Mouse (Mus musculus) liver, embryonic 14.5 days (tissue): ENCODE measurements at regions not wholly inside any gene's neighbourhood (a gene's known extent, or its start where the extent isn't known, plus 50 kb on each side); places are given as distances from the start of the nearest gene placed in this dataset.

ENCODE experiments used
- ATAC-seq: fragments of 200-750 bp; cut with Nextera tagmentation; 2 replicates; pipeline ENCODE4 v1.8.0; 2017; ENCODE audit warnings: moderate number of reproducible peaks, mild to moderate bottlenecking, moderate library complexity; ENCODE audit not compliant: insufficient read depth
- DNase-seq, 3 experiments: peaks; one replicate each; pipeline ENCODE4 v3.0.0-alpha.2; 2012 to 2013; ENCODE audit warnings: low read depth in 3 of 3, low spot score in 3 of 3
- H3K27ac ChIP-seq: fragments of 300-500 bp; sonication (generic); 2 replicates; pipeline ENCODE4 v1.5.1; 2014; ENCODE audit warnings: moderate library complexity, mild to moderate bottlenecking, control low read depth, inconsistent platforms
- H3K27me3 ChIP-seq: fragments of 300-500 bp; sonication (generic); 2 replicates; pipeline ENCODE4 v1.6.1; 2014; ENCODE audit warnings: mild to moderate bottlenecking, low read length, moderate library complexity; ENCODE audit not compliant: control insufficient read depth, insufficient read depth
- H3K36me3 ChIP-seq: fragments of 300-500 bp; sonication (generic); replicated peaks from 2 replicates; pipeline ENCODE4 v1.6.1; 2014; ENCODE audit warnings: low read depth; ENCODE audit not compliant: control insufficient read depth, insufficient read depth
- H3K4me1 ChIP-seq, 2 experiments: fragments of 200-500 bp in 1 of 2; fragments of 300-500 bp in 1 of 2; sonication (generic) in 1 of 2; replicated peaks; 2 replicates each; pipeline ENCODE4 v1.6.1; 2012 to 2014; ENCODE audit warnings: antibody characterized with exemption in 1 of 2, inconsistent platforms in 1 of 2, low read length in 1 of 2; ENCODE audit not compliant: control insufficient read depth in 2 of 2, insufficient read depth in 2 of 2
- H3K4me2 ChIP-seq: fragments of 300-500 bp; sonication (generic); 2 replicates; pipeline ENCODE4 v1.6.1; 2014; ENCODE audit warnings: low read depth, mild to moderate bottlenecking, control low read depth, moderate library complexity
- H3K4me3 ChIP-seq, 2 experiments: fragments of 200-500 bp in 1 of 2; fragments of 300-500 bp in 1 of 2; sonication (generic) in 1 of 2; 2 replicates each; pipeline ENCODE4 v1.5.1; 2012 to 2014; ENCODE audit warnings: low read depth in 2 of 2, low read length in 2 of 2, mild to moderate bottlenecking in 2 of 2, control low read depth in 1 of 2, inconsistent platforms in 1 of 2, moderate library complexity in 1 of 2; ENCODE audit not compliant: insufficient read depth in 1 of 2
- H3K9ac ChIP-seq: fragments of 300-500 bp; sonication (generic); replicated peaks from 2 replicates; pipeline ENCODE4 v1.6.1; 2014; ENCODE audit warnings: mild to moderate bottlenecking, control low read depth, moderate library complexity
- H3K9me3 ChIP-seq: fragments of 300-500 bp; sonication (generic); 2 replicates; pipeline ENCODE4 v1.6.1; 2016; ENCODE audit warnings: low read length, mixed read lengths; ENCODE audit not compliant: control insufficient read depth
- CTCF ChIP-seq: IDR thresholded peaks from 2 replicates; pipeline ENCODE4 v1.5.1; 2016; ENCODE audit warnings: antibody characterized with exemption, low read depth, control low read depth
- EP300 ChIP-seq: IDR thresholded peaks from 2 replicates; pipeline ENCODE4 v1.6.1; 2016; ENCODE audit warnings: antibody characterized with exemption, low read depth
- WGBS: fragments of 180-500 bp; shearing (Covaris S2); extraction: QIAGEN DNeasy Blood & Tissue Kit; methylation state at CpG from one replicate; pipeline ENCODE4 v1.1.7; 2014; ENCODE audit not compliant: insufficient replicate concordance; 5-methylcytosine and 5-hydroxymethylcytosine counted together

GRCm38 (mm10) chr11:65537046-65537630 is 251.0 kb downstream of the Map2k4 start:
- DNase-seq (no peak), ATAC-seq (no peak)
- TF ChIP-seq CTCF (no peak), EP300 (no peak)
- H3K4me2 ChIP-seq, result no peak overlapping the region
- H3K4me3 ChIP-seq, result no peak overlapping the region
- no peaks in the 10 kb centered on the region for H3K4me1 ChIP-seq
- H3K27me3 ChIP-seq, result no peaks in the 10 kb centered on the region
- no peak overlapping the region for H3K27ac ChIP-seq
- H3K36me3 ChIP-seq, result no peaks in the 10 kb centered on the region
- WGBS, result 75% methylated on average over 16 of the region's 16 CpGs
- H3K9ac ChIP-seq, result no peak overlapping the region
- no peaks in the 10 kb centered on the region for H3K9me3 ChIP-seq

- Histone ChIP-seq H3K27ac (no peak overlapping the region), H3K4me2 (no peak overlapping the region), H3K27me3 (no peaks in the 10 kb centered on the region), H3K9ac (no peak overlapping the region), H3K4me1 (no peaks in the 10 kb centered on the region), H3K4me3 (no peak overlapping the region), H3K9me3 (no peaks in the 10 kb centered on the region), H3K36me3 (no peaks in the 10 kb centered on the region)
- ATAC-seq (no peak), DNase-seq (no peak)
- 74% methylated on average over 8 of the region's 8 CpGs for WGBS
- no peak for TF ChIP-seq EP300
- no peak for TF ChIP-seq CTCF
Measured at GRCm38 (mm10) chr11:65535726-65536442, 252.2 kb downstream of the Map2k4 start.

GRCm38 (mm10) chr11:65530744-65531143 is 257.4 kb downstream of the Map2k4 start:
- WGBS, result 33% methylated on average over 5 of the region's 5 CpGs
- no peak overlapping the region for H3K9ac ChIP-seq
- no peaks in the 10 kb centered on the region for H3K9me3 ChIP-seq

GRCm38 (mm10) chr11:65505106-65505865 is 235.5 kb upstream of the Myocd start:
- ATAC-seq (no peak), DNase-seq (no peak)
- Histone ChIP-seq H3K9ac (no peak overlapping the region), H3K27ac (no peak overlapping the region), H3K36me3 (no peaks in the 10 kb centered on the region), H3K27me3 (no peaks in the 10 kb centered on the region), H3K4me1 (no peaks in the 10 kb centered on the region), H3K4me3 (no peak overlapping the region), H3K9me3 (no peaks in the 10 kb centered on the region), H3K4me2 (no peak overlapping the region)
- 79% methylated on average over 19 of the region's 19 CpGs for WGBS
- TF ChIP-seq EP300 (no peak), CTCF (no peak)

More at GRCm38 (mm10) chr11:65530744-65531143, 257.4 kb downstream of the Map2k4 start:
- no peaks in the 10 kb centered on the region for H3K4me1 ChIP-seq
- H3K4me2 ChIP-seq, result no peak overlapping the region
- no peak for TF ChIP-seq CTCF
- TF ChIP-seq EP300, result no peak
- H3K4me3 ChIP-seq, result no peak overlapping the region
- DNase-seq (no peak), ATAC-seq (no peak)
- H3K27me3 ChIP-seq, result no peaks in the 10 kb centered on the region
- H3K36me3 ChIP-seq, result no peaks in the 10 kb centered on the region
- H3K27ac ChIP-seq, result no peak overlapping the region

GRCm38 (mm10) chr11:65497979-65498378 is 228.2 kb upstream of the Myocd start:
- Histone ChIP-seq H3K4me3 (no peak overlapping the region), H3K9ac (no peak overlapping the region), H3K27me3 (no peaks in the 10 kb centered on the region), H3K4me1 (peaks cover 0 to 2% of the 10 kb centered on the region in 2 experiments; a peak in 1 of 4 replicates), H3K9me3 (no peaks in the 10 kb centered on the region), H3K4me2 (no peak overlapping the region), H3K27ac (no peak overlapping the region), H3K36me3 (no peaks in the 10 kb centered on the region)
- WGBS, result 36% methylated on average over 2 of the region's 2 CpGs
- DNase-seq (no peak), ATAC-seq (no peak)
- TF ChIP-seq EP300 (no peak), CTCF (no peak)
